Mouse (Mus musculus) midbrain, embryonic 14.5 days (tissue): ENCODE measurements at regions not wholly inside any gene's neighbourhood (a gene's known extent, or its start where the extent isn't known, plus 50 kb on each side); places are given as distances from the start of the nearest gene placed in this dataset.

Source experiments
- ATAC-seq: fragments of 200-750 bp; cut with Nextera tagmentation; 2 replicates; pipeline ENCODE4 v1.8.0; 2017; ENCODE audit warnings: moderate number of reproducible peaks, moderate library complexity; ENCODE audit not compliant: low FRiP score, low TSS enrichment
- DNase-seq: peaks from one replicate; pipeline ENCODE4 v3.0.0-alpha.2; 2015
- H3K27ac ChIP-seq: fragments of 300-500 bp; sonication (generic); replicated peaks from 2 replicates; pipeline ENCODE4 v1.5.1; 2014; ENCODE audit warnings: mild to moderate bottlenecking, low read depth, low read length, moderate library complexity
- H3K27me3 ChIP-seq: fragments of 300-500 bp; sonication (generic); 2 replicates; pipeline ENCODE4 v1.6.1; 2014; ENCODE audit warnings: low read length, control low read depth, mixed read lengths; ENCODE audit not compliant: control insufficient read depth, insufficient read depth
- H3K36me3 ChIP-seq: fragments of 300-500 bp; sonication (generic); 2 replicates; pipeline ENCODE4 v1.6.1; 2014; ENCODE audit warnings: low read length, control low read depth; ENCODE audit not compliant: control insufficient read depth, insufficient read depth
- H3K4me1 ChIP-seq: fragments of 300-500 bp; sonication (generic); 2 replicates; pipeline ENCODE4 v1.6.1; 2014; ENCODE audit warnings: mild to moderate bottlenecking, antibody characterized with exemption, low read length, control low read depth; ENCODE audit not compliant: control insufficient read depth, insufficient read depth
- H3K4me2 ChIP-seq: fragments of 300-500 bp; sonication (generic); 2 replicates; pipeline ENCODE4 v1.6.1; 2014; ENCODE audit warnings: mild to moderate bottlenecking, low read length, moderate library complexity
- H3K4me3 ChIP-seq: fragments of 300-500 bp; sonication (generic); replicated peaks from 2 replicates; pipeline ENCODE4 v1.5.1; 2014; ENCODE audit warnings: low read depth, low read length
- H3K9ac ChIP-seq: fragments of 300-500 bp; sonication (generic); replicated peaks from 2 replicates; pipeline ENCODE4 v1.6.1; 2014; ENCODE audit warnings: mild to moderate bottlenecking, low read length, moderate library complexity
- H3K9me3 ChIP-seq: fragments of 300-500 bp; sonication (generic); 2 replicates; pipeline ENCODE4 v1.6.1; 2016; ENCODE audit warnings: low read length, control low read depth, mixed read lengths; ENCODE audit not compliant: control insufficient read depth
- WGBS: fragments of 180-500 bp; shearing (Covaris S2); extraction: QIAGEN DNeasy Blood & Tissue Kit; methylation state at CpG from one replicate; pipeline ENCODE4 v1.1.7; 2014; 5-methylcytosine and 5-hydroxymethylcytosine counted together

DNA sequence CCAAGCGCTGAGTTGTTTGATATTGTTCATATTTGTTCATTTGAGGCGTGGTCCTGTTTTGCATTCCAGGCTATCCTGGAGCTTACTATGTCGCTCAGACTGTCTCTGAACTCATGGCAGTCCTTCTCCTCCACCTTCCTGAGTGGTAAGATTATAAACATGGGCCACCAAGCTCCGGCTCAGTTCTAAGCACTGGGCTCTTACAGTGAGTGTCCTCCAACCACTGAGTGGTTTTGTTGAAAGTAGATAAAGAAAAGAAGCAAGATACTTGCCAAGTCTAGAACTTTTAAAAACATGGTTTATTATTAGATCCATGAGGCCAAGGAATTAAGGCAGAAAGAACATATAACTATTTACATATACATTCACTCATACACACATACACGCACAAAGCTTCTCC is 448.7 kb upstream of the Mki67 start:
- DNase-seq (no peak), ATAC-seq (no peak)
- no peaks in the 10 kb centered on the region for H3K27me3 ChIP-seq
- no peaks in the 10 kb centered on the region for H3K4me1 ChIP-seq
- H3K9me3 ChIP-seq: no peaks in the 10 kb centered on the region
- no peak overlapping the region for H3K9ac ChIP-seq
- no peak overlapping the region for H3K4me2 ChIP-seq
- no peak overlapping the region for H3K27ac ChIP-seq
- WGBS: 92% methylated on average over 5 of the region's 5 CpGs
- H3K36me3 ChIP-seq: no peaks in the 10 kb centered on the region
- H3K4me3 ChIP-seq: no peak overlapping the region

DNA sequence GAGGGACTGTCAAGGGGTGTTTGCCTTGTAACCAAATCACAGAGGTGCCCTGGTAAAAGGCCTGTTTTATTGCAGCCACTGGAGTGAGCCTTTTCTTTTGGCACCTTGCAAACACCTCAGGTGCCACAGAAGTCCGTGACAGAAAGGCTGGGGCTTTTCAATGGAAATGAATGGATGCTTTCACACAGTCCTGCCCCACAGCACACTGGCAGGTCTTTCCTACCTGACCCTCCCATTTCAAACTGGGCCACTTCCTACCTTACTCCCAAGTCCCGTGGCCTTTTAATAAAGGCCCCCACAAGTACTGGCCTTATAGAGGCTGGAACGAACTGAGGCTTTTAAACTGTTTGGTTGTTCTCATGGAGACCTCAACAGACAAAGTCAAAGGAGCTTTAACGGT is 453.1 kb upstream of the Mki67 start:
- Histone ChIP-seq H3K36me3 (no peaks in the 10 kb centered on the region), H3K9me3 (no peaks in the 10 kb centered on the region), H3K4me1 (no peaks in the 10 kb centered on the region), H3K27me3 (no peaks in the 10 kb centered on the region), H3K9ac (no peak overlapping the region), H3K4me2 (no peak overlapping the region), H3K4me3 (no peak overlapping the region), H3K27ac (no peak overlapping the region)
- ATAC-seq (no peak), DNase-seq (no peak)
- WGBS: 75% methylated on average over 4 of the region's 4 CpGs

DNA sequence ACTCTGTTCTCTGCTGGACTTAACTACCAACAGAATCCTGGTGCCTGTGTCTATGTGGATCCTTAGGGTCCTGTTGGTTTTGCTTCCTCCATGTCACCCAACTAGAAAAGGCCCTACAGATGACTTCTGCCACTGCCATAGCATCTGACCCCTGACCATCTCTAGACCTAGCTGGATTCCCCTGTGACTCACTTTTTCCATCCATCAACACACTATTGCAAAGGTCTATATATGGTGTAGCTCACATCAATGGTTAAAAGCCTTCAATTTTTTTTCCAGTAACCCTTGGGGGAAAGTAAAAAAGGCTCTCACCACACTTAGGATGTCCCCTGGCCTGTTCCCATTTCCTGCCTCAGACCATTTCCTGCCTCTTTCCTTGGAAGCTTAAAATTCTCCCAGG is 460.2 kb upstream of the Mki67 start:
- Histone ChIP-seq H3K4me1 (peaks cover 13% of the 10 kb centered on the region), H3K36me3 (no peaks in the 10 kb centered on the region), H3K27ac (no peak overlapping the region), H3K9ac (no peak overlapping the region), H3K4me2 (no peak overlapping the region), H3K9me3 (peaks cover 5% of the 10 kb centered on the region; the same call in 1 of the 2 replicates), H3K27me3 (no peaks in the 10 kb centered on the region), H3K4me3 (no peak overlapping the region)
- DNase-seq (no peak), ATAC-seq (no peak)

DNA sequence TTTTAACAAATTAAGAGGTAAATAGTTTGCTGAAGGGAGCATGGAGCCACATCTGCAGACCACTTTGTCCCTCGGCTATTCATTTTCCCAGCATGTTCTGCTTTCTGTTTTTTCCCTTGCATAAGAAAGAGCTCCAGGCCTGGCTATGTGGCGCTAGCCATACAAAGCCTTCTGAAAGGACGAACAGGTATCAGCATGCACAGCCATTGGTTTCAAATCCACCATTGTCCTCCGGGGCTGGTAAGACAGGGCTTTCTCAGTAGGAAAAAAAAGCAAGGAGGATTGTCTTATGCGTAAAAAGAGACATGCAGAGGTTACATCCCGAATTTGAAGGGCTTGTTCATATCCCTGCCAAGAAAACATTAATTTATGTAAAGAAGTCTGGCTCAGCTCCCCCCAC is 464.8 kb upstream of the Mki67 start:
- no peaks in the 10 kb centered on the region for H3K27me3 ChIP-seq
- H3K9ac ChIP-seq: no peak overlapping the region; the same call in 1 of the 2 replicates
- DNase-seq (peak; percentile 57), ATAC-seq (no peak)
- 14% methylated on average over 6 of the region's 6 CpGs for WGBS
- H3K36me3 ChIP-seq: no peaks in the 10 kb centered on the region
- peaks cover 5% of the 10 kb centered on the region; the same call in 1 of the 2 replicates for H3K9me3 ChIP-seq
- peaks cover 19% of the 10 kb centered on the region for H3K4me1 ChIP-seq
- no peak overlapping the region for H3K4me3 ChIP-seq
- peak overlapping the region; percentile 67 for H3K27ac ChIP-seq
- peak overlapping the region; percentile 39 for H3K4me2 ChIP-seq

DNA sequence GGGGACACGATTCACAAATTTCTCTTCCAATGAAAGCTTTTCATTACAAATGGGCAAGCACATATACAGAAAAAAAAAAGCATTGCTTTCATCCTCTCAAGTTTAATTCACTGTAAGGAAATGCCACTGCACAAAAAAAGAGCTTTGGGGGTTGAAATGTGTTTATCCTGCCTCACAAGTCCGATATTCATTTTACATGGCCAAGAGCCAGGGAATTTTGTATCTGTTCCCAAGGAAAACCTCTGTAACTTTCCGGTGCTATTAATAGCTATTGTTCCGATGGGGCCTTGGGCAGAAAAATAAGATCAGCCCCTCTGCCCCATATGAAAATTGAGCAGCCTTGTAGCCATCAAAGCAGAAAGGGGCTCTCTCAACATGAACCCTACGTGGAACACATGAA is 465.9 kb upstream of the Mki67 start:
- WGBS: 78% methylated on average over 5 of the region's 5 CpGs
- Histone ChIP-seq H3K4me2 (no peak overlapping the region), H3K27ac (no peak overlapping the region), H3K9me3 (peaks cover 5% of the 10 kb centered on the region; the same call in 1 of the 2 replicates), H3K4me1 (peaks cover 19% of the 10 kb centered on the region), H3K36me3 (no peaks in the 10 kb centered on the region), H3K9ac (no peak overlapping the region), H3K27me3 (no peaks in the 10 kb centered on the region), H3K4me3 (no peak overlapping the region)
- DNase-seq (no peak), ATAC-seq (no peak)

DNA sequence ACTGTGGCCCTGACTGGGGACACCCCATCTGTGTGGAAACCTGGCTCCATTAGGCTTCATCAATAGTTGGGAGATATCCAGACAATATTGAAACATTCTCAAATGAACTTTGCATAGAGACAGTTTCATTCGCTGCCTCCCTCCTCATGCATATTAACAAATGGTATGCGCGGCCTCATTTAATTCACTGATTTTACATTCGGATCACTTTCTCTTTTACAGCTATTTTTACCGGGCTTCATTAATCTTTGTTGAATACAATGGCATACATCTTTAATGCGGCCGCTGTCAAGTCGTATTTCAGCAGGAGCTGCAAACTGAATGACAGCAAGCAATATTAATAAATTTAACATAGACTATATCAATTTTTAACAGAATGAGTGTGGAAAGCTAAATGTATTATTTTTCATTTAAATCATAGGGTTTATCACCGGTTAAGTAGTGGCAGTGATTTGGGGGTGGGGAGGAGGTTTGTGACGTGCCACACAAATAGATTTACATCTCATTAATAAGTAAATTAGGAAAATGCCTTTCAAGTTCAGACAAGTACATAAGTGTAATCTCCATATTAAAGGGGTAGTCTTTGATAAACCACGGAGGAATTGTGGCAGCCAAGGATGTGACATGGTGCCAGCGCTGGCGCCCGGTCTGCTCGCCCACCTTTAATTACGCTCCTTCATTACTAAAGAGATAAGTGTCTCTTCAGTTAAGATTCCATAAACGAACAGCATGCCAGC is 480.4 kb upstream of the Mki67 start:
- peak; percentile 69 for DNase-seq
- Histone ChIP-seq H3K9me3 (no peaks in the 10 kb centered on the region), H3K4me3 (no peak overlapping the region), H3K4me1 (peaks cover 23% of the 10 kb centered on the region), H3K27ac (peak overlapping the region; percentile 63; the same call in 1 of the 2 replicates), H3K36me3 (no peaks in the 10 kb centered on the region), H3K4me2 (peak overlapping the region; percentile 40), H3K27me3 (no peaks in the 10 kb centered on the region), H3K9ac (no peak overlapping the region)
- ATAC-seq: peak; percentile 31; the same call in 1 of the 2 replicates
- WGBS: 25% methylated on average over 17 of the region's 17 CpGs

DNA sequence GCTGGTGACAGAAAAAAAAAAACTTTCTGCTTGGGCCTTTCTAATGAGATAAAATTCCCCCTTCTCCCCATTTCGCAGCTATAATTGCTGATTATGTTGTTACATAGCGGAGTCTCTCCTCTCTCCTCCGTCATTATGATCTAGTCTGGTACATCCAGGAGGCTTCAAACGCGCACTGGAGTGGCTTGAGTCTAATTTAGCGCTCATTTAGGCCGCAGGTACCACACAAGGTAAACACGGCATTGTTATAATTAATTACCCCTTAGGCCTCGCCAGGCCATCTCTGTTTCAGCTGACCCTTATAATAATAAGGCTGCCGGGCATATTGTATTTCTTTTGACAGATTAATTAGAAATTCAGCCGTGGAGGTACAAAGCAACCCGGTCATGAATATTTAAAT is 492.7 kb upstream of the Mki67 start:
- 0 out of 2 replicates have a peak overlapping the region, but pooled peaks have one; percentile 46 for H3K4me2 ChIP-seq

DNA sequence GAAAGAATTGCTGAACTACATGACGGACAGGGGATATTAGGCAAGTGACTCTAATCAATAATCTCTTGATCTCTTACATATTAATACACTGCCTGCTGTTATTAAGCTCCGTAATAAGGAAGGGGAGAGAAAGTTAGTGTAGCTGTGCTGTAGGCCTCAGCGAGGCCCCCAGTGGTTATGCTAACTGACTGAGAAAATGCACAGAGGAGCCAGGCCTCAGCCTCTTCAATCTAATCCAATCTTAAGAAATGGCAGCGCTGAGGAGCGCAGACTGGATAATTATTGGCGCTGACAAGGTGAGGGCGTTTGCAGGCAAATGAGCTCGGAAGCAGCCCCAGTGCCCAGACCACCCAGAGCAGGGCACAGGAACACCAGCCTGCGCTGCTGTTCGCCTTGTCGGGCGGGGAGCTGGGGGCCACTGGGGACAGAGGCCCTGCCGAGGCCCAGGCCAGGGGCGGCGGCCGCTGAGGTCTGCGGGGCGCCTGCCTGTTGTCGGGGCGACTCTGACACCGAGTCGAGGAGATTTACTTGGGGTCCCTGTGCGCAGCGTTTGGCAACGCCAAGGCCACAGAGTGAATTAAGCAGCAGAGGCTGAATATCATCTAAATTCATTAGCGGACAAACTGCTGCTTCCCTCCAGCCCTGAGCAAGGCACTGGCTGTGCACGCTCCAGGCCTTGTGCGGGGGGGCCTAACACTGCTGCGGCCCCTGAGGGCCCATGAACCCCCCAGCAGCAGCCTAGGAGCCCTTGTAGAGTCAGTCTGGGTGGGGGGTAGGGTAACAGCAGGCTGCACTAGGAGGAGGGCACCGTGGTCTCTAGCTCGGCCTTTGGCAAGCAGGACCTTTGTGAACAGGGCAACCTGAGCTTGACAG is 493.4 kb upstream of the Mki67 start:
- Histone ChIP-seq H3K4me2 (peak overlapping the region; percentile 46), H3K9me3 (no peaks in the 10 kb centered on the region), H3K4me3 (no peak overlapping the region), H3K4me1 (peaks cover 19% of the 10 kb centered on the region), H3K36me3 (no peaks in the 10 kb centered on the region), H3K27me3 (no peaks in the 10 kb centered on the region), H3K9ac (peak overlapping the region; percentile 17), H3K27ac (peak overlapping the region; percentile 85)
- peak; percentile 81 for DNase-seq
- 5% methylated on average over 31 of the region's 31 CpGs for WGBS
- peak; percentile 84 for ATAC-seq

More for the DNA sequence above, 492.7 kb upstream of the Mki67 start:
- 23% methylated on average over 12 of the region's 12 CpGs for WGBS
- Histone ChIP-seq H3K27me3 (no peaks in the 10 kb centered on the region), H3K9ac (no peak overlapping the region), H3K36me3 (no peaks in the 10 kb centered on the region), H3K4me3 (no peak overlapping the region), H3K27ac (peak overlapping the region; percentile 85), H3K9me3 (no peaks in the 10 kb centered on the region), H3K4me1 (peaks cover 15% of the 10 kb centered on the region)
- DNase-seq: peak; percentile 73
- peak; percentile 51 for ATAC-seq
